Mouse (Mus musculus): ENCODE measurements around the gene Slc35a5. TPM values are rescaled to one million over a fixed set of nuclear protein-coding genes. Genes with fewer than 3 reads are reported as not detected.

Slc35a5 gene
- polyA plus RNA-seq, 1 experiment = 40.0 TPM

GRCm38 (mm10) chr16:45108203-45108878 is 50.2 kb downstream of the Slc35a5 start:
- TF ChIP-seq POLR2A (IDR thresholded peaks at IDR 0.05; ENCODE audit: borderline replicate concordance, insufficient read depth, low read length) (no peak), CTCF (IDR thresholded peaks at IDR 0.05; ENCODE audit: borderline replicate concordance, insufficient read depth, low read depth, low read length) (no peak)
- Histone ChIP-seq H3K4me3 (replicated peaks; ENCODE audit: insufficient read depth, low read depth, low read length) (no peak overlapping the region), H3K27me3 (ENCODE audit: control insufficient read depth, insufficient read depth, low read length) (no peaks in the 10 kb centered on the region), H3K27ac (ENCODE audit: insufficient read depth, low read length) (no peak overlapping the region), H3K4me1 (ENCODE audit: control insufficient read depth, insufficient read depth, low read length) (no peaks in the 10 kb centered on the region)
- WGBS = 77% methylated on average over 5 of the region's 5 CpGs
- no peak for DNase-seq

- TF ChIP-seq CTCF (IDR thresholded peaks at IDR 0.05; ENCODE audit: borderline replicate concordance, insufficient read depth, low read depth, low read length) (no peak), POLR2A (IDR thresholded peaks at IDR 0.05; ENCODE audit: borderline replicate concordance, insufficient read depth, low read length) (no peak)
- no peak overlapping the region for H3K27ac ChIP-seq (ENCODE audit: insufficient read depth, low read length)
- H3K4me3 ChIP-seq (replicated peaks; ENCODE audit: insufficient read depth, low read depth, low read length) = no peak overlapping the region
- no peak for DNase-seq
- 52% methylated on average over 3 of the region's 3 CpGs for WGBS
- H3K27me3 ChIP-seq (ENCODE audit: control insufficient read depth, insufficient read depth, low read length) = no peaks in the 10 kb centered on the region
- H3K4me1 ChIP-seq (ENCODE audit: control insufficient read depth, insufficient read depth, low read length) = no peaks in the 10 kb centered on the region
These were observed 53.5 kb downstream of the Slc35a5 start for GRCm38 (mm10) chr16:45104993-45105392.

- H3K4me3 ChIP-seq (replicated peaks; ENCODE audit: insufficient read depth, low read depth, low read length) = no peak overlapping the region
- no peaks in the 10 kb centered on the region for H3K4me1 ChIP-seq (ENCODE audit: control insufficient read depth, insufficient read depth, low read length)
- H3K27me3 ChIP-seq (ENCODE audit: control insufficient read depth, insufficient read depth, low read length) = no peaks in the 10 kb centered on the region
- DNase-seq = no peak
- no peak for TF ChIP-seq POLR2A (IDR thresholded peaks at IDR 0.05; ENCODE audit: borderline replicate concordance, insufficient read depth, low read length)
- no peak for TF ChIP-seq CTCF (IDR thresholded peaks at IDR 0.05; ENCODE audit: borderline replicate concordance, insufficient read depth, low read depth, low read length)
- no peak overlapping the region for H3K27ac ChIP-seq (ENCODE audit: insufficient read depth, low read length)
- 42% methylated on average over 3 of the region's 3 CpGs for WGBS
These were observed 57.6 kb downstream of the Slc35a5 start for GRCm38 (mm10) chr16:45100892-45101291.

GRCm38 (mm10) chr16:45098886-45099210 is 59.7 kb downstream of the Slc35a5 start:
- Histone ChIP-seq H3K27ac (ENCODE audit: insufficient read depth, low read length) (no peak overlapping the region), H3K27me3 (ENCODE audit: control insufficient read depth, insufficient read depth, low read length) (no peaks in the 10 kb centered on the region), H3K4me1 (ENCODE audit: control insufficient read depth, insufficient read depth, low read length) (no peaks in the 10 kb centered on the region), H3K4me3 (replicated peaks; ENCODE audit: insufficient read depth, low read depth, low read length) (no peak overlapping the region)
- no peak for DNase-seq
- WGBS = 68% methylated on average over 6 of the region's 6 CpGs
- TF ChIP-seq POLR2A (IDR thresholded peaks at IDR 0.05; ENCODE audit: borderline replicate concordance, insufficient read depth, low read length) = no peak
- TF ChIP-seq CTCF (IDR thresholded peaks at IDR 0.05; ENCODE audit: borderline replicate concordance, insufficient read depth, low read depth, low read length) = no peak

DNA sequence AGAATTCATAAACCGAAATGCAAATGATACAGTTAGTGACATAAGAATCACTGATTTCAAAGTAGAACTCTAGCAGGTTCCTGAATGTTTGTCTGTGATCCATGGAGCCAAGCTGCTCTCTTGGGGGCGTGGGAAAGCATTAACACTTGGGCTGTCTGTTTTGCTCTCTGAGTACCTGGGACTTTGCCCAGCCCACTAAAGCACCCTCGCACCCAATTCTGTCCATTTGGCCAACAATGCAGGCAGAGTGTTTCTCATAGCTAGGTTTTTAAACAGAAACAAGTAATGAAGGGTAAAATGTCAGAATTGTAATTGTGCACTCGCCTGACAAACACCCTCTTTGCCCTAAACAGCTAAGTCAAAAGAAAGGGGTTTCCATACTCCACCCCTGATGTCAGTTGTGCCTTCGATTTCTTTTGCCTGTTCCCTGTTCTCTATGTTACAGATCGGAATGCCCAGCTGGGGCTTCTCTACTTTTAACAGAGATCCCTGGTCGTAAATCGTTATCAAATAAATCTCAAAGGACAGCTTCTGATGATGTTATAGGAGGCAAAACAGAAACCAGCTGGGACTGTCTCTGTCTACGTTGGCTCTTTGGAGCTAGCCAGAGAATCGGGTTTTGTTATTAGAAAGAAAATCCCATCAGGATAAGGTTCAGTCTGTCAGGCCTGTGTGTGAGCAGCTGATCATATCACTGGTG is 60.2 kb downstream of the Slc35a5 start:
- H3K4me3 ChIP-seq (replicated peaks; ENCODE audit: insufficient read depth, low read depth, low read length) = no peak overlapping the region
- no peak for DNase-seq
- H3K4me1 ChIP-seq (ENCODE audit: control insufficient read depth, insufficient read depth, low read length) = no peaks in the 10 kb centered on the region
- 72% methylated on average over 10 of the region's 10 CpGs for WGBS
- H3K27ac ChIP-seq (ENCODE audit: insufficient read depth, low read length) = no peak overlapping the region
- H3K27me3 ChIP-seq (ENCODE audit: control insufficient read depth, insufficient read depth, low read length) = no peaks in the 10 kb centered on the region
- TF ChIP-seq CTCF (IDR thresholded peaks at IDR 0.05; ENCODE audit: borderline replicate concordance, insufficient read depth, low read depth, low read length) = no peak
- no peak for TF ChIP-seq POLR2A (IDR thresholded peaks at IDR 0.05; ENCODE audit: borderline replicate concordance, insufficient read depth, low read length)

DNA sequence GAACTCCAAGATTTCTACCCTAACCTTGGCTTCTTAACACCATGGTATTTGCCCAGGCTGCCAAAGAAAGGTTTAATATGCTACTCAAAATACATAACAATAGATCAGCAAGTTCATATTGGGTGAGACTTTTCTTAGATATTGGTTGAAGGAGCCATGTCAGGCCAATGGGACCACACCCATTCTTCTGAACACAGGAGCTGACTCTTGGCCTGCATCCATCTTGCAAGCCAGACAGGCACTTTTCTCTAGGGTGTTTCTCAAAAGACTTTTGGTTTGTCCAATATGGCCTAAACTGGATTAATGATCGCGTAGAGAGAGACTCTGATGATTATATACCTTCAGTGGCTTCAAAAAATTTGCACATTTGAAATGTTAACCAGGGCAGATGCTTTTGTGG is 61.0 kb downstream of the Slc35a5 start:
- TF ChIP-seq POLR2A (IDR thresholded peaks at IDR 0.05; ENCODE audit: borderline replicate concordance, insufficient read depth, low read length) = no peak
- no peak for TF ChIP-seq CTCF (IDR thresholded peaks at IDR 0.05; ENCODE audit: borderline replicate concordance, insufficient read depth, low read depth, low read length)
- 84% methylated on average over 2 of the region's 2 CpGs for WGBS
- H3K4me3 ChIP-seq (replicated peaks; ENCODE audit: insufficient read depth, low read depth, low read length) = no peak overlapping the region

DNA sequence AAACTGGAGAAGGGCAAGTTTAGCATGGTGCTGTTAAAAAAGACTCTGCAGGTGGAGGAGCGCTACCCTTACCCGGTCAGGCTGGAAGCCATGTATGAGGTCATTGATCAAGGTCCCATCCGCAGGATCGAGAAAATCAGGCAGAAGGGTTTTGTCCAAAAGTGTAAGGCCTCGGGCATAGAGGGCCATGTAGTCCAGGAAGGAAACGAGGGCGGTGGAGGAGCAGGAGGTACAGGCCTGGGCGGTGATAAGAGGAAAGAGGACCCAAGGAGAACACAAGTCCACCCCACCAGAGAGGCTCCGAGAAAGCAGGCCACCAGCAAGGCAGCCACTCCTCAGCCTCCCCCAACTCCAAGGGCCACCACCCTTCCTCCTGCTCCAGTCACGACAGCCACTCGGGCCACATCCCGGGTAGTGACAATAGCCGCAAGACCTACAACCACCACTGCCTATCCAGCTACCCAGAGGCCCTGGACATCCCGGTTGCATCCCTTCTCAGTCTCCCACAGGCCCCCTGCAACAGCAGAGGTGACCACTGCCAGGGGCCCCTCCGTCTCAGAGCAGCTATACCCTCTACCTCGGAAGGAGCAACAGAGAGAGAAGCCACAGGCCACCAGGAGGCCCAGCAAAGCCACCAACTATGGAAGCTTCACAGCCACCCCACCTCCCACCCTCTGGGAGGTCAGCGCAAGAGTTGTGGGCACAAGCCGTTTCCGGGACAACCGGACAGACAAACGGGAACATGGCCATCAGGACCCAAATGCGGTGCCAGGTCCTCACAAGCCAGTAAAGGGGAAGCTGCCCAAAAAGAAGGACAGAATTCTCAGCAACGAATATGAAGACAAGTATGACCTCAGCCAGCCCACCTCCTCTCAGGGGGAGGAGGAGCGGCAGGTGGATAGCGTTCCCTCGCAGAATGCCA is 62.7 kb downstream of the Slc35a5 start:
- no peaks in the 10 kb centered on the region for H3K27me3 ChIP-seq (ENCODE audit: control insufficient read depth, insufficient read depth, low read length)
- DNase-seq = peak in 1 of 2 experiments; percentile 16
- H3K4me3 ChIP-seq (replicated peaks; ENCODE audit: insufficient read depth, low read depth, low read length) = peak overlapping the region; percentile 16
- 67% methylated on average over 26 of the region's 26 CpGs for WGBS
- H3K4me1 ChIP-seq (ENCODE audit: control insufficient read depth, insufficient read depth, low read length) = no peaks in the 10 kb centered on the region
- no peak for TF ChIP-seq CTCF (IDR thresholded peaks at IDR 0.05; ENCODE audit: borderline replicate concordance, insufficient read depth, low read depth, low read length)
- no peak for TF ChIP-seq POLR2A (IDR thresholded peaks at IDR 0.05; ENCODE audit: borderline replicate concordance, insufficient read depth, low read length)
- no peak overlapping the region for H3K27ac ChIP-seq (ENCODE audit: insufficient read depth, low read length)

More for the DNA sequence above, 61.0 kb downstream of the Slc35a5 start:
- H3K27me3 ChIP-seq (ENCODE audit: control insufficient read depth, insufficient read depth, low read length) = no peaks in the 10 kb centered on the region
- no peaks in the 10 kb centered on the region for H3K4me1 ChIP-seq (ENCODE audit: control insufficient read depth, insufficient read depth, low read length)
- no peak overlapping the region for H3K27ac ChIP-seq (ENCODE audit: insufficient read depth, low read length)
- no peak for DNase-seq
